Mouse (Mus musculus): ENCODE data around the gene Tnip1. TPM values are rescaled to one million over a fixed set of nuclear protein-coding genes. Genes with fewer than 3 reads are reported as not detected.
A peak's percentile ranks its signal among the peaks of the same experiment; 100 is the strongest.

The Tnip1 gene
- total RNA-seq (2021), result 10 to 100 TPM; 27.1 to 29.8 TPM

- DNase-seq (ENCODE audit: low spot score), result no peak
- intact Hi-C loops (cut with DNase I), result loop anchor here (2.0 kb wide), 1 partner anchor 16 kb away; no protein-coding TSS in a partner anchor
Observed at GRCm38 (mm10) chr11:54962810-54963209, at the start of gene Tnip1. TSS of gene Tnip1 (minus strand) at chr11:54962917.

DNA sequence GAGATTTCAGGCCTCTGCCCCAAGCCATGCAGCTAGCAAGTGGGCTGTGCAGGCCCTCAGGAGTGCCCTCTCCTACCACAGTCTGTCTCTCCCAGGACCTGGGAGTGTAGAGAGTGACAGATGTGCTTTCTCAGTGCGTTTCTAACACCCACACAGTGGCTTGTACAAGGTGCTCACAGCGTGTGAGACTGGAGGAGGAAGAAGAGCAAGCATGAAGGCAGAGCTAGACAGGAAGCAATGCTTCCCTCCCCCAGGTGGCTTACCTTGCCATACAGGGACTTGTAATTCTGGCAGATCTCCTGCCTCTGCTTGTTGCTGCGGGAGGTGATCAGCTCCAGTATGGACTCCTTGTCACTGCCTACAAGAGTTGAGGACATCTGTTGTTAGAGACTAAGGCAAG, 48.7 kb upstream of the Tnip1 start:
- intact Hi-C loops (cut with DNase I), result no loop called here
- DNase-seq (ENCODE audit: low spot score), result no peak

GRCm38 (mm10) chr11:55008230-55008629, 45.5 kb upstream of the Tnip1 start:
- no peak for DNase-seq (ENCODE audit: low spot score)
- intact Hi-C loops (cut with DNase I), result no loop called here

- intact Hi-C loops (cut with DNase I), result no loop called here
- DNase-seq (ENCODE audit: low spot score), result no peak
Observed at GRCm38 (mm10) chr11:55005684-55006083, 43.0 kb upstream of the Tnip1 start.

DNA sequence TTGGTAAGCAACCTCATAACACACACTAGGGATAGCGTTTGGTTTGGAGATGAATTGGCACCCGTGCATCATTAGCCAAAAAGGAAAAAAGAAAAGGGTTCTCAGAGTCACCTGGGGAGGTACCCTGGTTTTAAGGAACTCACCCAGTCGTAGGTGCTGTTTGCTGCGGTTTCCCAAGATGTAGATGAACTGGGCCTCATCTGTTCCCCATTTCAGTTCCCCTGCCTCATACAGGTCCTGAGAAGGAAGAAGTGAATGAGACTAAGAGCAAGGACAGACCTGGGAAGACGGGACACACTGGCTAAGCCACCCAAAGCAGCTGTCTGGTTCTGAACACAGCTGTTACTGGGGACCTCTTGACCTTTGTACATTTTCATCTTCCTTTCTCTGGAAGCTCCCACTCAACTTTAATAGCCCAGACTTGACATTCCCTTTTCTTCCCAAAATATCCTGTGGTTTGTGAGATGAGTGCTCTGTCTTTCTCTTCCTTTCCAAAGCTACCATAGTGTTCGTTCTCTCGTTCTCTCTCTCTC, 42.3 kb upstream of the Tnip1 start:
- DNase-seq (ENCODE audit: low spot score), result no peak
- intact Hi-C loops (cut with DNase I), result no loop called here

GRCm38 (mm10) chr11:54998708-54999107, 36.0 kb upstream of the Tnip1 start:
- no peak for DNase-seq (ENCODE audit: low spot score)
- intact Hi-C loops (cut with DNase I), result loop anchor here (1.0 to 5.0 kb wide), 3 partner anchors 41 to 159 kb away; no protein-coding TSS in a partner anchor

DNA sequence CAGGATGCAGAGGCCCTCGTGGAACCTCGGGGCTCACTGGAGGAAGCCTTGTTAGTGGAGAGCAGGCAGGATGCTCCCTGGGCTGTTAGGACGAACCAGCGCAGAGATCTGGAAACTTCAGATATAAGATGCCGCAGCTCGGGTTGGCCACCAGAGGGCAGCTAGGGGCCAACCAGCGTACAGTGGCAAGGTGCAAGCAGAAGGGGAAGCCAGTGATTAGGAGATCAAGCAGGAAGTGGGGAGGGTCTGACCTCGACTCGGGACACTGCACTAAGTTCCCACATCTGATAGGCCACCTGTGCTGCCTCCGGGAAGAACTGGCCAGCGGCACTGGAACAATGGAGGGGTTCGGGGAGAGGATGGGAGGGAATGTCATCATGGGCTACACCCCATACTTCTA, 35.6 kb upstream of the Tnip1 start:
- DNase-seq (ENCODE audit: low spot score), result peak; percentile 46
- intact Hi-C loops (cut with DNase I), result loop anchor here (1.0 to 5.0 kb wide), 3 partner anchors 41 to 159 kb away; no protein-coding TSS in a partner anchor

GRCm38 (mm10) chr11:54996176-54996575, 33.5 kb upstream of the Tnip1 start:
- intact Hi-C loops (cut with DNase I), result loop anchor here (5.0 kb wide), 1 partner anchor 161 kb away; no protein-coding TSS in a partner anchor

DNA sequence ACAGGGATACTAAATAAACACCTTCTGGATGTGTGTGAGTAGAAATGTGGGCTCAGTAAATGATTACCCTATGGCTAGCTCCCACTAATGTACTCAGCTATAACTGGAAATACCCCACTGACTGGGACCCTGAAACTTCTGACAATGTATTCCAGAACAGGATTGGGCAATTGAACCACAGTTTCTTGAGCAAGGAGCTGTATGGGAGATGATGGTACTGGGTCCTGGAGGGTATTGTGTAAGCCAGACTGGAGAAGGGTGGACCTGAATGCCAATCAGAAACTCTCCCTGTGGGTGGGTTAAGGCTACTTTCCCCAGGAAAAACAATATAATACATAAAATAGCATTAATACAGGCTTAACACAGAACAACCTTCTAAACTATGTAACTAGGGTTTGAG, 27.2 kb upstream of the Tnip1 start:
- intact Hi-C loops (cut with DNase I), result loop anchor here (10.0 kb wide), 1 partner anchor 285 kb away; no protein-coding TSS in a partner anchor
- DNase-seq (ENCODE audit: low spot score), result no peak

More at GRCm38 (mm10) chr11:54996176-54996575, 33.5 kb upstream of the Tnip1 start:
- DNase-seq (ENCODE audit: low spot score), result no peak

DNA sequence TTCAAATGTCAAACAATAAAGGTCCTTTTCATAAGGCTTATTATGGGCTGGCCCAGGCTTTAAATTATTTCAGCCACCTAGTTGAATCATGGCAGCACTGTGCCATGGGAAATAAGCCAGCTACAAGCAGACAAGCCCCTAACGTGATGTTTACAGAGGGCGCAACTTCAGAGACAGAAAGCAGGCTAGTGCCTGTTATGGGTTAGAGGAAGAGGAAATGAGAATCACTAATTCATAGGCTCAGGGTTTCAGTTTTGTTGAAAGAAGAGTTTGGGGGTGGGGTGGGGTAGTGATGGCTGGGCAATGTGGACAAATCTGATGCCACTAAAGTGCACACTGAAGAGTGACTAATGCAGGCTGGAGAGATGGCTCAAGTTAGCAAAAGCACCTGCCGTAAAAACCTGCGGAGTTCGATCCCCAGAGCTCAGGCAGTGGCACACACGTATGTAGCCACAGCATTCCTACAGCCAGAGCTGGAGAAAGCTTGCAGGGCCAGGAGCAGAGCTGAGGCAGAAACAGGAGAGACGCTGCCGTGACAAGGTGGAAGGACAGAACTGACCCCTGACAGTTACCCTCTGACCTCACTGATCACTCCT, 26.1 kb upstream of the Tnip1 start:
- intact Hi-C loops (cut with DNase I), result loop anchor here (10.0 kb wide), 1 partner anchor 284 kb away; no protein-coding TSS in a partner anchor
- no peak for DNase-seq (ENCODE audit: low spot score)

GRCm38 (mm10) chr11:54987974-54988373, 25.3 kb upstream of the Tnip1 start:
- no peak for DNase-seq (ENCODE audit: low spot score)

DNA sequence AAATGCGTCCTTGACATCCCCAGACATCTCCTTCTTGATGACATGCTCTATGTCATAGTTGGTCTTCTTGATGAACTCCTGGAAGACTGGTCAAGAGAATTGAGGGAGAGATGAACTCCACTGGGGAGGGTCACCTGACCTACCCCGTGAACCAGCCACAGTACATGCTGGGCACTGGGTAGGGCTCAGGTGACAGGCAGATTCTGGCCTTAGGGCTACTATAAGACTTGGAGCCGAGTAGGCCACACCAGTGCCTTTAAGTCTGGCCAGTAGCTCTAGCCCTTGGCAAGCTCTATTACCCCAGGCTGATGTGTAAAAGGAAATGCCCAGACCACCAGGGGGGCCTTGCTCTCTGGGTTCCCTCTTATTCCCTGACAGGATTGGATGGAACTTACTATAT, 22.4 kb upstream of the Tnip1 start:
- intact Hi-C loops (cut with DNase I), result loop anchor here (10.0 kb wide), 1 partner anchor 280 kb away; no protein-coding TSS in a partner anchor
- no peak for DNase-seq (ENCODE audit: low spot score)

More at GRCm38 (mm10) chr11:54987974-54988373, 25.3 kb upstream of the Tnip1 start:
- intact Hi-C loops (cut with DNase I), result loop anchor here (10.0 kb wide), 1 partner anchor 283 kb away; no protein-coding TSS in a partner anchor

GRCm38 (mm10) chr11:54984581-54984980, 21.9 kb upstream of the Tnip1 start:
- intact Hi-C loops (cut with DNase I), result loop anchor here (1.0 to 10.0 kb wide), 3 partner anchors 52 to 280 kb away; no protein-coding TSS in a partner anchor
- no peak for DNase-seq (ENCODE audit: low spot score)

GRCm38 (mm10) chr11:54984085-54984484, 21.4 kb upstream of the Tnip1 start:
- intact Hi-C loops (cut with DNase I), result loop anchor here (1.0 to 10.0 kb wide), 3 partner anchors 52 to 279 kb away; no protein-coding TSS in a partner anchor
- DNase-seq (ENCODE audit: low spot score), result no peak

DNA sequence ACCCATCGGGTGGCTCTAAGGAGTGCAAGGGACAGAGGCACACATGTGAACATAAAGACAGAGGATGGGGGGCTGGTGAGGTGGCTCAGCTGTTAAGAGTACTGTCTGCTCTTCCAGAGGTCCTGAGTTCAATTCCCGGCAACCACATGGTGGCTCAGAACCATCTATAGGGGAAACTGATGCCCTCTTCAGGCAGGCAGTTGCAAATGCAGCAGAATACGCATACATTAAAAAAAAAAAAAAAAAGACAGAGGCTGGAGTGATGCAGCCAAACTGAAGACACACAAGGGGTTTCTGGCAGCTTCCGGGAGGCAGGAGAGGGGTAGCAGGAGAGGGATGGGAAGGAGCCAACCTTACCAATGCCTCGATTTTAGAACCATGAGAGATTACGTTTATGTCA, 19.8 kb upstream of the Tnip1 start:
- DNase-seq (ENCODE audit: low spot score), result no peak
- intact Hi-C loops (cut with DNase I), result loop anchor here (10.0 kb wide), 1 partner anchor 278 kb away; no protein-coding TSS in a partner anchor

- no peak for DNase-seq (ENCODE audit: low spot score)
- intact Hi-C loops (cut with DNase I), result loop anchor here (10.0 kb wide), 1 partner anchor 277 kb away; no protein-coding TSS in a partner anchor
Observed at GRCm38 (mm10) chr11:54981630-54982029, 18.9 kb upstream of the Tnip1 start.

- intact Hi-C loops (cut with DNase I), result no loop called here
- DNase-seq (ENCODE audit: low spot score), result no peak
Observed at GRCm38 (mm10) chr11:54977385-54977937, 14.7 kb upstream of the Tnip1 start.

DNA sequence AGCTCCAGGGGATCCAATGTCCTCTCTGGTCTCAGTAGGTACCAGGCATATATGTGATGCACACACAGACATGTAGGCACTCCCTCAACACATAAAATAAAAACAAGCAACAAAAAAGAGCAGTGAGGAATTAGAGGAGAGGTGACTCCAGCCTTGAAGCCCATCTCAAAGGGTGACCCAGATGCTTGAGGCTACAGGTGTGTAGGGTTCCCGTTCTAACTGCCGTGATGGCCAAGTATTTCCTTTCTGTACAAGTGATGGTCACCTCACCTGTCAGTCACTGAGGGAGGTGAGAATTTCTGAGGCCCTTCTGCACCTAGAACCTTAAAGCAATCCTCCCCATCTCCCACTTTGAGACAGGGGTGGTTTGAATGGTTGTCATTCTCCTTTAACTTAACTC, 13.6 kb upstream of the Tnip1 start:
- DNase-seq (ENCODE audit: low spot score), result no peak
- intact Hi-C loops (cut with DNase I), result no loop called here

GRCm38 (mm10) chr11:54975756-54976155, 13.0 kb upstream of the Tnip1 start:
- intact Hi-C loops (cut with DNase I), result no loop called here
- no peak for DNase-seq (ENCODE audit: low spot score)

- DNase-seq (ENCODE audit: low spot score), result no peak
- intact Hi-C loops (cut with DNase I), result no loop called here
Observed at GRCm38 (mm10) chr11:54975340-54975739, 12.6 kb upstream of the Tnip1 start.

GRCm38 (mm10) chr11:54974639-54975038, 11.9 kb upstream of the Tnip1 start:
- no peak for DNase-seq (ENCODE audit: low spot score)
- intact Hi-C loops (cut with DNase I), result no loop called here
